ENCODE assay signal across 8 mouse cellular contexts in the genomic region with DNA sequence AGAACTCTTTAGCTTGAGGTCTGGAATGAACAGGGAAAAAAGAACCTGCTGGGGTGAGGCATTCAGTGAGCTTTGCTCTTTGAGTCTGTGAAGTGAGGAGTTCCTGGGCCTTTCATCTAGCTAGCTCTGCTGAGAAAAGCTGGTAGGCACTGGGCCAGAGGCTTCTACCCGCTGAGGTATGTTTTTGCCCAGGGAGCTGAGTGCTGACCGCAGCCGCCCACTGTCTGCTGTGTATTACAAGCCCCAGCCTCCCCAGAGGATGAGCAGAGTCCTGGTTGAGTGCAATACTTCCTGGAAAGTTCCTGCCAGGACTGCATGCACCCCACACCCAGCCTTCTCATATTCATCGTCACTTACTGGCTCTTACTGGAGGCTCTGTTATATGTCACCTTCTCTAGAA. TPM values are rescaled to one million over a fixed set of nuclear protein-coding genes. Genes with fewer than 3 reads are reported as not detected.
DNase-seq lines count a peak whose midpoint lies in the region; TF ChIP-seq lines count a peak whose summit lies in the region.

No protein-coding gene starts in this region.

- H3K27ac ChIP-seq in liver, adult 2 months (replicated peaks; ENCODE audit: insufficient read depth, low read depth, low read length): no peak overlapping the region

- H3K4me3 ChIP-seq in liver, adult 2 months (ENCODE audit: insufficient read depth, low read depth, low read length): no peak overlapping the region

- TF ChIP-seq POLR2A in liver, adult 2 months (IDR thresholded peaks at IDR 0.05; ENCODE audit: extremely low read depth, insufficient read depth, low read length): no peak
- TF ChIP-seq POLR2A in brain, embryonic 14.5 days (IDR thresholded peaks at IDR 0.05; ENCODE audit: borderline replicate concordance, extremely low read depth, insufficient read depth, insufficient read length, poor library complexity, severe bottlenecking): no peak

- DNase-seq in liver, adult 2 months (ENCODE audit: extremely low read depth, low read depth, low spot score): peak; percentile 14
- no peak for DNase-seq in liver
- peak; percentile 67 for DNase-seq in brain, embryonic 14.5 days (ENCODE audit: low read depth)
- peak; percentile 61 for DNase-seq in heart, postnatal 4 days
- DNase-seq in lung, postnatal 14 days: peak; percentile 66
- DNase-seq in thymus, adult 18-20 months: no peak
- DNase-seq in retina, postnatal 1 day: no peak
- DNase-seq in thymus, postnatal 25 days: no peak

- no peaks in the 10 kb centered on the region for H3K36me3 ChIP-seq in liver, adult 2 months (ENCODE audit: control insufficient read depth, insufficient read depth, low read length)

- 14% methylated on average over 4 of the region's 4 CpGs for WGBS in liver, adult 2 months

- H3K9ac ChIP-seq in liver, adult 2 months (ENCODE audit: low read depth, low read length): no peak overlapping the region

- H3K79me2 ChIP-seq in liver, adult 2 months (ENCODE audit: control insufficient read depth, insufficient read depth, low read length): peaks cover 4% of the 10 kb centered on the region; the same call in 1 of the 2 replicates

- H3K27me3 ChIP-seq in liver, adult 2 months (ENCODE audit: control insufficient read depth, insufficient read depth, low read length): no peaks in the 10 kb centered on the region

- peaks cover 30% of the 10 kb centered on the region for H3K4me1 ChIP-seq in liver, adult 2 months (ENCODE audit: control insufficient read depth, insufficient read depth, low read length)

- no peak for TF ChIP-seq CTCF in liver, adult 2 months (IDR thresholded peaks at IDR 0.05; ENCODE audit: low read depth, low read length)
- no peak for TF ChIP-seq CTCF in brain, embryonic 14.5 days (IDR thresholded peaks at IDR 0.05; ENCODE audit: borderline replicate concordance, extremely low read depth, insufficient read depth, insufficient read length)

RNA-seq across cellular contexts. Expression of a gene that starts 59.8 kb away (rescaled TPM):
- 8.5 and 10.5 TPM in 2 replicates for total RNA-seq in liver, adult 2 months (2014; rRNA removed)
- polyA plus RNA-seq in liver, adult 2 months (2012; rRNA removed): 16.6 and 23.2 TPM in 2 replicates
- 82.2 and 113 TPM in 2 replicates for polyA plus RNA-seq in brain, embryonic 14.5 days (2012; rRNA removed)
- total RNA-seq in heart, postnatal 4 days (2021): 10 to 100 TPM; 17.9 to 19.8 TPM

Comparison
In these comparisons a context has a peak if more than half of its experiments do, and no peak if none do; other contexts are left out.
1. DNase-seq: peak in liver, adult 2 months (single experiment), brain, embryonic 14.5 days (single experiment), heart, postnatal 4 days (single experiment) and lung, postnatal 14 days (single experiment); none in liver (single experiment), thymus, adult 18-20 months (0 of 2), retina, postnatal 1 day (single experiment) and thymus, postnatal 25 days (single experiment).